Mouse (Mus musculus) liver, adult 2 months (tissue): ENCODE measurements at regions not wholly inside any gene's neighbourhood (a gene's known extent, or its start where the extent isn't known, plus 50 kb on each side); places are given as distances from the start of the nearest gene placed in this dataset.

ENCODE experiments used
- CTCF ChIP-seq: fragments of 200-500 bp; IDR thresholded peaks from 2 replicates; pipeline ENCODE4 v1.5.1; 2011; ENCODE audit warnings: low read depth, low read length, control low read depth
- POLR2A ChIP-seq: fragments of 200-500 bp; IDR thresholded peaks from 2 replicates; pipeline ENCODE4 v1.6.1; 2011; ENCODE audit warnings: low read length, control low read depth; ENCODE audit not compliant: insufficient read depth; ENCODE audit errors: extremely low read depth

- TF ChIP-seq POLR2A (no peak), CTCF (no peak)
Measured at GRCm38 (mm10) chr12:70725326-70725725, 100.0 kb upstream of the Frmd6 start.
